Mouse (Mus musculus): ENCODE data around the gene Lrrc75a.

DNA sequence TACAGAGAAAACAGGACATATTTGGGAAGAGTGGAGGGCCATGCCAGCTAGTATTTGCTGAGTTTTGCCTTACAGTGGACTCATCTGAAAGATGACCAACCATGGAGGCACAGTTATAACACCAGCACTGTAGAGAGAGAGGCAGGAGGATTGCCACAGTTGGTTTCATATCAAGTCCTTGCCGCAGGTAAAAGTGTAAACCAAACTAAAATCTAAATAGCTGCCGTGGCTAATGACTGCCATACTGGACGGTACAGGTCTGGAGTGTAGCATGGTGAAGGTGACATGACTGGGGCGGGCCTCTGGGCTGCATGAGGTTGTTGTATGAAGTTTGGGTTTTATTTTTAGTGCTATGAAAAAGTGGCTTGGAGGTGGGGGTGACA is 73.6 kb downstream of the Lrrc75a start:
- no peak for TF ChIP-seq TAL1 (IDR thresholded peaks at IDR 0.05; ENCODE audit: low read length)
- no peak for TF ChIP-seq ZKSCAN1 (IDR thresholded peaks at IDR 0.05; ENCODE audit: low read depth, low read length)
- no peak for TF ChIP-seq EP300 (IDR thresholded peaks at IDR 0.05; ENCODE audit: low read depth in 1 of 2, low read length in 2 of 2)
- TF ChIP-seq USF1 (IDR thresholded peaks at IDR 0.05; ENCODE audit: low read depth, low read length), result no peak
- no peak for TF ChIP-seq MAFK (IDR thresholded peaks at IDR 0.05; ENCODE audit: borderline replicate concordance, low read depth, low read length)
- TF ChIP-seq CTCF (IDR thresholded peaks at IDR 0.05 in 2 of 3, conservative IDR thresholded peaks at IDR 0.05 in 1 of 3; ENCODE audit: control insufficient read depth in 1 of 3, insufficient read depth in 1 of 3, low read depth in 2 of 3, low read length in 3 of 3, poor library complexity in 1 of 3, severe bottlenecking in 1 of 3), result no peak
- TF ChIP-seq SMC3 (IDR thresholded peaks at IDR 0.05; ENCODE audit: low read depth, low read length), result no peak
- no peak for TF ChIP-seq POLR2A (IDR thresholded peaks at IDR 0.05; ENCODE audit: control insufficient read depth in 1 of 2, insufficient read depth in 1 of 2, low read depth in 1 of 2, low read length in 2 of 2, poor library complexity in 1 of 2)
